Mouse (Mus musculus): ENCODE results near the gene Ntrk3.

The Ntrk3 gene

GRCm38 (mm10) chr7:78720989-78721816 is 16.6 kb downstream of the Ntrk3 start:
- no peak for DNase-seq

DNA sequence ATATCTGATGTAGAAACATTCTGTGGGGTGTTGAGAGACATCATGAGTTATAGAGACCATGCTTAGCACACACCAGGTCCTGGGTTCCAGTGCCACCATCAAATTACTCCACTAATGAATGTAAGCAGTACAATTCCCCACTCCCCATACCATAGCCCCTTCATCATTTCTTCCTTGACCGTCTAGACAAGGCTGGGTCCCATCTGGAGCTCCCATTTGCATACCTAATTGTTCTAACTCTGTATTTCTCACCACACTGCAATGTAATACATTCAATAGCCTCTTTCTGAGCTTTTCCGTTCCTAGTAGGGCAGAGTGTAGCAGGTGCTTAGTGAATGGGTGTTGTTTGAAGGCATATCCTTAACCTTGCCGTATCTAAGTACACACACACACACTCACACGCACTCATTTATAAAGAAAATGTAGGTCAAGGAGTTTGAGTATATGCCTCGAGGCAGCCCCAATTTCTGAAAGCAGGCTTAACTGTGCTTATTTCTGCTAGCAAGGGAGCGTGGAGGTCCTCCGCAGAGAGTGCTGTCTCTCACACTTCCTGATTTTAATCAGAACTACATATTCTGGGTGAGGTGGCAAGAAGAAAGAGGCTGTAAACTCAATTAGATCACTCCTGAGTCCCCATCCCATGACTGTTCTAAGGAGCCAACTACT is 17.9 kb downstream of the Ntrk3 start:
- no peak for DNase-seq

GRCm38 (mm10) chr7:78719117-78719516 is 18.7 kb downstream of the Ntrk3 start:
- no peak for DNase-seq

- peak; percentile 21 for DNase-seq
These were observed 19.6 kb downstream of the Ntrk3 start for GRCm38 (mm10) chr7:78718191-78718609.

- no peak for DNase-seq
These were observed 30.1 kb downstream of the Ntrk3 start for GRCm38 (mm10) chr7:78707708-78708107.

DNA sequence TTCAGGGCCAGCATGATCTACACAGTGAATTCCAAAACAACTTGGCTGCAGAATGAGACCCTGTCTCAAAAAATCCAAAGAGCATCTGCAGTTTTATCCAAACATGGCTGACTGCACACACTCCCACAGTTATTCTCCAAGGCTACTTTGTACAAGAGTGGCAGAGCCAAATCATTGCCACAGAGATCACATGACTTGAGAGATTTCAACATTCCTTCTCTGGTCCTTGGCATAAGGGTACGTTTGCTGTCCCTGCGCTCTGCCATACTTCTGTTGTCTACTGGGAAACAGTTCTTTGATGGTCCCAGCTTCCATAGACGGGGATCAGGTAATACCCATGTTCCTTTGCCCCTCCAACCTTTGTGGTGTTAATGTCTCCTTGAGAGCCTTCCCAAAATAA is 30.7 kb downstream of the Ntrk3 start:
- no peak for DNase-seq

- no peak for DNase-seq
These were observed 35.1 kb downstream of the Ntrk3 start for GRCm38 (mm10) chr7:78702676-78703075.

DNA sequence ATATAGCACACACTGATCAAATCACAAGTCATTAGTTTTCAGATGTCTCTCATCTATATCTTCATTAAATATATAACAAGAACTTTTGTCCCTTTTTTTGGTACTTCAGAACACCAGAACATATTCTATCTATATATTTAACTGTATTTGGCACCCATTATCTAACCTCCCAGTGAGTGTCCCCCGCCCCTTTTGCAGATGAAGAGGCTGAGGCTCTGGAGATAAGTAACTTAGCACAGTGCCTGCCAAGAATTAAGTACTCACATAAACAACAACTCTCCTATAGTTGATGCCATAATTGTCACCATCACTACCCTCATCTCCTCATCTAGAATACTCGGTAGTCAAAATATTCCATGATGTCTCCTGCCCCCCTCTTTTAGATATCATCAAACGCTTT is 42.6 kb downstream of the Ntrk3 start:
- no peak for DNase-seq

DNA sequence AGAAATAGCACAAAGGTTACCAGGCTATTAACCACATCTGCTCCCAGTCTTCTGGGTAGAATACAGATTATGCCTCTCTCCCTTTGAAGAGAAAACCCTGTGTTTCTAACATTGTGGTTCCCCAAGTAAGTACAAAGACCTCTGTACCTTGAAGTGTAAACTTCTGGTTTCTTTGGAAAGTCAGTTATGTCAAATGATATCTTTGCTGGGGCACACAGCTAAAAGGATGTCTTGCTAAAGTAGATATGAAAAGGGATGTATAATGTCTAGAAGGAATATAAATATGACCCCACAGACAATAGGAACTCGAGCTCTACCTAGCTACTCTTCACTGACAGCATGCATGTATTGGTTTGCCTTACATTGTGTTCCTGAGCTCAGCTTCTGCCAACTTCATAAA is 44.7 kb downstream of the Ntrk3 start:
- DNase-seq, result no peak

GRCm38 (mm10) chr7:78690956-78691355 is 46.9 kb downstream of the Ntrk3 start:
- peak; percentile 15 for DNase-seq

GRCm38 (mm10) chr7:78684943-78685342 is 52.9 kb downstream of the Ntrk3 start:
- DNase-seq, result no peak

DNA sequence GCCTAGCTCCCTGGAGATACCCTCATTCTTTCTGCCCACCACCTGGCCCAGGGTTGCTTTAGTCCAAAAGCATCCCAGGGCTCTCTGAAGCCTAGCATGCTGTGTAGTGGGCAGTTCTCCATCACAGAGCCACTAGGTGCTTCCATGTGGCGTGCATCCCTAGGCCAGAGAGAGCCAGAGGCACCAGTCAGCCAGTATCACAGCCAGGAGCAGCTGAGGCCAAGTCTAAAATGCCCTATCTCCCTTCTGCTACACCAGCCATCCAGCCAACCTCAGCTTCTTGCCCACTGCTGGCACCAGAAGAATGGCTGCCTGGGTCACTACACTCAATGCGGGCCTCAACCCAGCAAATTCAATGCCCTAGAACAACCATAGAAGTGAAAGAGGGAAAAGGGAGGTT is 56.9 kb downstream of the Ntrk3 start:
- DNase-seq, result no peak

- no peak for DNase-seq
These were observed 68.4 kb downstream of the Ntrk3 start for GRCm38 (mm10) chr7:78669407-78669806.

- DNase-seq, result no peak
These were observed 68.9 kb downstream of the Ntrk3 start for GRCm38 (mm10) chr7:78668916-78669315.

DNA sequence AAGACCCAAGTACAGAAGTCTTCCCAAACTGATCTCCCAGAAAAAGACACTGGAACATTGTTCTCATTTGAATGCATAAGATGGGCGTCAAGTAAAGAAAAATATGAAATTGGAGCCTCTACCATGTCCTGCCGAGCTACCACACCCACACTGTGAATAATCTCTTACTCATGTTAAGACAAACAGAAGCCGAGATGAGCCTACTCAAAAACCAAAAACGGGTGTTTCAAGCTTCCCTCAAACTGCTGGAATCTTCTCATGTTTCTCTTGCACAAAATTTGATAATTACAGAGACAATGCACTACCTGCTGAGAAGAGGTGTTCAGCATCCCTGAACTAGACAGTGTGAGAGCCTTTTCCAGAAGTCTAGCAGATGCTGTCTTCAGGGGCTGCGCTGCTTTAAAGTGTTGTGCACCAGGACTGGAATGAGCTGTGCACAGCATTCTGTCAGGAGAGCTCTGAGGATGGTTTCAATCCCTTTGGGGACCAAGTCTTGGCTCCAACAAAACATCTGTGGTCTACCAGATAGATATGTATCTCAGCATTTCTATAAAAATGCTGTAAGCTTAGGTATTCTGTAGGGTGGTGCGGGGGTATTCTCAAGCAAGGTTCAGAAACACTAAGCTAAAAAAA is 69.7 kb downstream of the Ntrk3 start:
- no peak for DNase-seq

GRCm38 (mm10) chr7:78660832-78661231 is 77.0 kb downstream of the Ntrk3 start:
- no peak for DNase-seq

GRCm38 (mm10) chr7:78659846-78660245 is 78.0 kb downstream of the Ntrk3 start:
- DNase-seq, result no peak

- no peak for DNase-seq
These were observed 79.8 kb downstream of the Ntrk3 start for GRCm38 (mm10) chr7:78658026-78658425.

GRCm38 (mm10) chr7:78656181-78656580 is 81.6 kb downstream of the Ntrk3 start:
- DNase-seq, result no peak

DNA sequence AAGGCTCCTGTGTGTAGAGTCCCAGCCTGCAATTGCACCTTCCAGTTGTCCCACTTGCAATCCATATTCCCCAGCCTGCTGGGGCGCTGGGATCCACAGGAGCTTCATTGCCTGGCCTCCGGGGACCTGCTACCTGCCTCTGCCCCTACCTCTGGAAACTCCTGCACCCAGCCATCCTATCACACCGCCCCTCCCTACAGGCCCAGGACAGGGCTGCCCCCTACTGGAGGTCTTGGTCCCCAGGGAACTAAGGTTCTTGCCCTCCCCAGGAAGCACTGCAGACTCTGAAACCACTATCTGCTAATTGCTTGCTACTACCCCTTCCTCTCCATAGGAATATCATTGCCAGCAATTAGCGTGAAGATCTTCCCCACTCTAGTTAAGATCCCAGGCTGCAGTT is 84.1 kb downstream of the Ntrk3 start:
- DNase-seq, result no peak

- DNase-seq, result no peak
These were observed 85.5 kb downstream of the Ntrk3 start for GRCm38 (mm10) chr7:78652296-78652695.

GRCm38 (mm10) chr7:78651540-78651939 is 86.3 kb downstream of the Ntrk3 start:
- peak; percentile 17 for DNase-seq

GRCm38 (mm10) chr7:78643667-78644066 is 94.1 kb downstream of the Ntrk3 start:
- DNase-seq, result no peak

GRCm38 (mm10) chr7:78623686-78624085 is 114.1 kb downstream of the Ntrk3 start:
- DNase-seq, result peak; percentile 38
